Mouse (Mus musculus): ENCODE data around the gene Cyp24a1. TPM values are rescaled to one million over a fixed set of nuclear protein-coding genes. Genes with fewer than 3 reads are reported as not detected.
"Not testable (repeated sequence)": the region's sequence is repeated elsewhere in the genome, so short reads cannot be mapped to it uniquely, and the experiment has no call there.

Cyp24a1 gene
- polyA plus RNA-seq, 1 experiment from 2014 or later, result not detected

GRCm38 (mm10) chr2:170475164-170475563 is 21.8 kb downstream of the Cyp24a1 start:
- H3K27ac ChIP-seq, result no peak overlapping the region
- no peak overlapping the region for H3K4me3 ChIP-seq (ENCODE audit: inconsistent target)
- no peaks in the 10 kb centered on the region for H3K36me3 ChIP-seq (ENCODE audit: inconsistent target)
- no peaks in the 10 kb centered on the region for H3K79me2 ChIP-seq (ENCODE audit: inconsistent target)
- 95% methylated on average over 3 of the region's 3 CpGs for WGBS (ENCODE audit: missing documents)

GRCm38 (mm10) chr2:170474125-170474524 is 22.8 kb downstream of the Cyp24a1 start:
- no peak overlapping the region for H3K27ac ChIP-seq
- no peaks in the 10 kb centered on the region for H3K79me2 ChIP-seq (ENCODE audit: inconsistent target)
- WGBS (ENCODE audit: missing documents), result 94% methylated on average over 5 of the region's 5 CpGs
- H3K36me3 ChIP-seq (ENCODE audit: inconsistent target), result no peaks in the 10 kb centered on the region
- H3K4me3 ChIP-seq (ENCODE audit: inconsistent target), result no peak overlapping the region

GRCm38 (mm10) chr2:170470591-170470990 is 26.4 kb downstream of the Cyp24a1 start:
- Histone ChIP-seq H3K27ac (no peak overlapping the region), H3K36me3 (ENCODE audit: inconsistent target) (no peaks in the 10 kb centered on the region), H3K79me2 (ENCODE audit: inconsistent target) (no peaks in the 10 kb centered on the region), H3K4me3 (ENCODE audit: inconsistent target) (no peak overlapping the region)
- 54% methylated on average over 5 of the region's 5 CpGs for WGBS (ENCODE audit: missing documents)

DNA sequence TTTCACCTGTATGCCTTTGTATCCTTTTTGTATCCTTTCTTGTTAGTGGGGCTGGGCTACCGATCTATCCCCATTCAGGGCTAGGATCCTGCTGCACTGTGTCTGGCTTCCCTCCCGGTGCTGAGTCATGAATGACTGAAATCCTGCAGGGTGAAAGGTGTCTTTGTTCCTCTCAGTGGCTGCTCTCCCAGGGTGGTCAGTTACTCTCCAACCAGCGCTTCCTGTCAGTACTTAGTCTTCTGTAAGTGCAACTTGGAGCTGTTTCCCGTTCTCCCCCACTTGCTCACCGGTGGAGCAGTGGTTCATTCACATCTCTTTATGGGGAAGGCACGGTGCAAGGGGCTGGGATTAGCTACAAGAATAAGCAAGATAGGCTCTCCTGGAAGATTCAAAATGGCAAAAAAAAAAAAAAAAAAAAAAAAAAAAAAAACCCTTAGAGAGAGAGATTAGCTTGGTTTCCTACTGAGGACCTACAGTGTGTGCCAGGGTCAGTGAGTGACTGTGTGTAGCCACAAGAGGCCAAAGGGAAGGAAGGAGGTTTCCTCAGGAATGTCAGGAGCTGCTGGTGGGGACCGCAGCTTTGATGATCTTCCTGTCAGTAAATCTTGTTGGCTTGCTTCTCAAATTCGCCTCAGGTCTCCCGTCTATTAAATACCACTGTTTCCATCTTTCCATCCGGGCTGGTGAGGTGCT is 27.2 kb downstream of the Cyp24a1 start:
- 6% methylated on average over 7 of the region's 10 CpGs for WGBS (ENCODE audit: missing documents)
- no peaks in the 10 kb centered on the region for H3K79me2 ChIP-seq (ENCODE audit: inconsistent target)
- H3K36me3 ChIP-seq (ENCODE audit: inconsistent target), result no peaks in the 10 kb centered on the region
- no peak overlapping the region for H3K4me3 ChIP-seq (ENCODE audit: inconsistent target)
- H3K27ac ChIP-seq, result no peak overlapping the region

- Histone ChIP-seq H3K79me2 (ENCODE audit: inconsistent target) (no peaks in the 10 kb centered on the region), H3K27ac (no peak overlapping the region), H3K36me3 (ENCODE audit: inconsistent target) (no peaks in the 10 kb centered on the region), H3K4me3 (ENCODE audit: inconsistent target) (no peak overlapping the region)
Measured at GRCm38 (mm10) chr2:170468009-170468408, 28.9 kb downstream of the Cyp24a1 start.

GRCm38 (mm10) chr2:170464817-170465216 is 32.1 kb downstream of the Cyp24a1 start:
- Histone ChIP-seq H3K4me3 (ENCODE audit: inconsistent target) (no peak overlapping the region), H3K36me3 (ENCODE audit: inconsistent target) (no peaks in the 10 kb centered on the region), H3K27ac (no peak overlapping the region), H3K79me2 (ENCODE audit: inconsistent target) (no peaks in the 10 kb centered on the region)
- WGBS (ENCODE audit: missing documents), result 56% methylated on average over 4 of the region's 4 CpGs

- Histone ChIP-seq H3K36me3 (ENCODE audit: inconsistent target) (no peaks in the 10 kb centered on the region), H3K27ac (no peak overlapping the region), H3K79me2 (ENCODE audit: inconsistent target) (no peaks in the 10 kb centered on the region), H3K4me3 (ENCODE audit: inconsistent target) (no peak overlapping the region)
- 58% methylated on average over 7 of the region's 7 CpGs for WGBS (ENCODE audit: missing documents)
Measured at GRCm38 (mm10) chr2:170461652-170462051, 35.3 kb downstream of the Cyp24a1 start.

- 25% methylated on average over 9 of the region's 9 CpGs for WGBS (ENCODE audit: missing documents)
- H3K27ac ChIP-seq, result no peak overlapping the region
- H3K36me3 ChIP-seq (ENCODE audit: inconsistent target), result no peaks in the 10 kb centered on the region
- no peaks in the 10 kb centered on the region for H3K79me2 ChIP-seq (ENCODE audit: inconsistent target)
- H3K4me3 ChIP-seq (ENCODE audit: inconsistent target), result no peak overlapping the region
Measured at GRCm38 (mm10) chr2:170459805-170460204, 37.1 kb downstream of the Cyp24a1 start.

DNA sequence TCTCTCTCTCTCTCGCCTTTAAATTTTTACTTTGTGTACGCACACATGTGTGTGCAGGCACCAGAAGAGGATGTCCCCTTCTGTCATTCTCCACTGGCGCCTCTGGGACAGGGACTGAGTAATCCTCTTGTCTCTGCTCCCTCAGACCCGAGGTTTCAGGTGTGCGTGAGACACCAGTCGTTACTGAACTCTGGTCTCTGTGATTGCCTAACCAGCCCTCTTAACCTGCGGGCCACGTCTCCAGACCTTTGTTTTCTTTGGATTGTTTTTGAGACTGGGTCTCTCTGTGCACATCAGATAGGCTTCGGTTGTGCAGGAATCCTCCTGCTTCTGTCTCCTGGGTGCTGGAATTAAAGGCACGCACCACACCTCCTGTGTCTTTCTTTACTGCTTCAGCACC is 37.8 kb downstream of the Cyp24a1 start:
- no peaks in the 10 kb centered on the region for H3K36me3 ChIP-seq (ENCODE audit: inconsistent target)
- H3K4me3 ChIP-seq (ENCODE audit: inconsistent target), result no peak overlapping the region
- no peaks in the 10 kb centered on the region for H3K79me2 ChIP-seq (ENCODE audit: inconsistent target)
- no peak overlapping the region for H3K27ac ChIP-seq
- 80% methylated on average over 10 of the region's 10 CpGs for WGBS (ENCODE audit: missing documents)

DNA sequence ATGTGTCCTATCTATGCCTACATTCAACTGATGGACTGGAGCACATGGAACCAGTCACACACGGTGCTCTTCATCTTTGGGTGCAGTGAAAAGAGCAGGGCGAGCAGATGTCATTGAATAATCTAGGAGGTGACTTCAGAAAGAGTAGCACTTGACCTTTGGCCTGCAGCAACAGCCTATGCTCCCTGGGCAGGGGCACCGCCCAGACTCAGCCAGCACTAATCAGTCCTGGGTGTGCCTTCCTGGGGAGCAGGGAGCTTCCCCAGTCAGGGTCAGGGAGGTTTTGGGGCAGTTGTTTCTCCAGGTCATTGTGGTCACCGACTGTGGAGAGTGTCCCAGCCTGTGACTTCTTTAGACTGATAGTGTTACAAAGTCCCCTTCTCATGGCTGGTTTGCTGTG is 43.1 kb downstream of the Cyp24a1 start:
- not testable (repeated sequence) for H3K79me2 ChIP-seq (ENCODE audit: inconsistent target); H3K36me3 ChIP-seq (ENCODE audit: inconsistent target); H3K27ac ChIP-seq; H3K4me3 ChIP-seq (ENCODE audit: inconsistent target)
- WGBS (ENCODE audit: missing documents), result 58% methylated on average over 3 of the region's 4 CpGs

- Histone ChIP-seq H3K4me3 (ENCODE audit: inconsistent target) (no peak overlapping the region), H3K36me3 (ENCODE audit: inconsistent target) (no peaks in the 10 kb centered on the region), H3K79me2 (ENCODE audit: inconsistent target) (no peaks in the 10 kb centered on the region), H3K27ac (no peak overlapping the region)
- 11% methylated on average over 9 of the region's 9 CpGs for WGBS (ENCODE audit: missing documents)
Measured at GRCm38 (mm10) chr2:170450933-170451332, 46.0 kb downstream of the Cyp24a1 start.

- no peaks in the 10 kb centered on the region for H3K79me2 ChIP-seq (ENCODE audit: inconsistent target)
- H3K4me3 ChIP-seq (ENCODE audit: inconsistent target), result no peak overlapping the region
- H3K36me3 ChIP-seq (ENCODE audit: inconsistent target), result no peaks in the 10 kb centered on the region
- H3K27ac ChIP-seq, result no peak overlapping the region
- WGBS (ENCODE audit: missing documents), result 78% methylated on average over 10 of the region's 10 CpGs
Measured at GRCm38 (mm10) chr2:170447651-170448050, 49.3 kb downstream of the Cyp24a1 start.

- H3K4me3 ChIP-seq (ENCODE audit: inconsistent target), result no peak overlapping the region
- WGBS (ENCODE audit: missing documents), result 69% methylated on average over 5 of the region's 5 CpGs
- H3K27ac ChIP-seq, result no peak overlapping the region
- no peaks in the 10 kb centered on the region for H3K36me3 ChIP-seq (ENCODE audit: inconsistent target)
- no peaks in the 10 kb centered on the region for H3K79me2 ChIP-seq (ENCODE audit: inconsistent target)
Measured at GRCm38 (mm10) chr2:170446843-170447383, 50.0 kb downstream of the Cyp24a1 start.

- no peak overlapping the region for H3K27ac ChIP-seq
- no peak overlapping the region for H3K4me3 ChIP-seq (ENCODE audit: inconsistent target)
- no peaks in the 10 kb centered on the region for H3K36me3 ChIP-seq (ENCODE audit: inconsistent target)
- no peaks in the 10 kb centered on the region for H3K79me2 ChIP-seq (ENCODE audit: inconsistent target)
- WGBS (ENCODE audit: missing documents), result 80% methylated on average over 5 of the region's 5 CpGs
Measured at GRCm38 (mm10) chr2:170445861-170446260, 51.1 kb downstream of the Cyp24a1 start.

- Histone ChIP-seq H3K27ac (no peak overlapping the region), H3K79me2 (ENCODE audit: inconsistent target) (no peaks in the 10 kb centered on the region), H3K4me3 (ENCODE audit: inconsistent target) (no peak overlapping the region), H3K36me3 (ENCODE audit: inconsistent target) (no peaks in the 10 kb centered on the region)
- no CpG with 5 or more reads among the region's 3 CpGs for WGBS (ENCODE audit: missing documents)
Measured at GRCm38 (mm10) chr2:170442535-170442934, 54.4 kb downstream of the Cyp24a1 start.

- Histone ChIP-seq H3K4me3 (ENCODE audit: inconsistent target) (no peak overlapping the region), H3K27ac (no peak overlapping the region), H3K36me3 (ENCODE audit: inconsistent target) (no peaks in the 10 kb centered on the region), H3K79me2 (ENCODE audit: inconsistent target) (no peaks in the 10 kb centered on the region)
- 69% methylated on average over 13 of the region's 13 CpGs for WGBS (ENCODE audit: missing documents)
Measured at GRCm38 (mm10) chr2:170438782-170439181, 58.2 kb downstream of the Cyp24a1 start.
